Mouse (Mus musculus) bone marrow macrophage, adult 2 months (primary cell): ENCODE data around the gene Gm20538.

ENCODE experiments used
- CTCF ChIP-seq: IDR thresholded peaks from 2 replicates; pipeline ENCODE4 v1.5.1; 2012; ENCODE audit warnings: low read depth, mild to moderate bottlenecking, low read length, moderate library complexity
- POLR2A ChIP-seq: IDR thresholded peaks from 2 replicates; pipeline ENCODE4 v1.6.1; 2012; ENCODE audit warnings: mild to moderate bottlenecking, low read depth, low read length, borderline replicate concordance

DNA sequence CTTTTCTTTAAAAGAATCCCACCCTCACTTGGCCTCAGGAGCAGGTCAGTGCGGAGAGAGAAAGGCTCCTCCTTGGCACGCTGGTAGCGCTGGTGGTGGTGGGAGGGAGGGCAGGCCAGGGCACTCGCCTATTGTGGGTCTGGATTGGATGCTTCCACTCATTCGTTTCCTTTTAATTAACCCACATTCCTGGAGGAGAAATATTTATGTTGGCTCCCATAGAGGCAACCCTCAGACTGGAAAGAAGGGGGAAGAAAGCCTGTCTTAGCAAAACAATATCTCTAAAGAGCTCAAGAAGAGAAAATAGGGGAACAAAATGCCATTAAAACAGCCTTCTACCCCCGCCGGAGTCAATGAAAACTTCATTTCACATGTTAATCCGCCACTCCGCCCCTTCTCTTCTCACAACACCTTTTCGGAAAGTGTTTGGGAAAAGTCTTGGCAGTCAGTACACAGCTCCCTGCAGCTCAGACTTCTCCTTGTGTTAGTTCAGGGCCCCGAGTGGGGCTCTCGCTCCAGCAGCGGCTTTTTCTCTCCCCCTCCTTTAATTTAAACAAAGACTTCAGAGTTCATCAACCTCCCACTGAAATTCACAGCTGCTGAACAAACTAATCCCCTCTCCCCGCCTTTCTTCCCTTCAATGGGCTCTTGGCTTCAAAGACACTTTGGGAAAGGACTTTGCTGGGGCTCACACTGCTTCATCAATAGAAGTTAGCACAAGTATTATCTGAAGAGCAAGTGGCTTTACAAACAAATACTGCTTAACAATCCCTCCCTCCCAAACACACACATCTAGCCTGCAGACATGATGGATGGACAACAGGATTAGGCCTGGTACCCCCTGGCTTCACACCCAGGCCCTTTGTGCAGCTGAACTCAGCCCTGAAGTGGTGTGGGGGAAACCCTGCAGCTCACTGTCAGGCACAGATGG, 37.8 kb downstream of the Gm20538 start:
- no peak for TF ChIP-seq CTCF
- no peak for TF ChIP-seq POLR2A
